Mouse (Mus musculus): ENCODE data around the gene Klhl3. TPM values are rescaled to one million over a fixed set of nuclear protein-coding genes. Genes with fewer than 3 reads are reported as not detected.

Gene Klhl3
- polyA plus RNA-seq, 1 experiment: 0.43 TPM

- Histone ChIP-seq H3K36me3 (ENCODE audit: control insufficient read depth, insufficient read depth, low read length) (no peaks in the 10 kb centered on the region), H3K27me3 (ENCODE audit: control insufficient read depth, insufficient read depth, low read length) (no peaks in the 10 kb centered on the region), H3K4me1 (ENCODE audit: control insufficient read depth, insufficient read depth, insufficient read length, low read length) (no peaks in the 10 kb centered on the region), H3K4me3 (ENCODE audit: low read depth, low read length) (no peak overlapping the region), H3K27ac (ENCODE audit: insufficient read depth, low read depth, low read length) (no peak overlapping the region)
- 91% methylated on average over 8 of the region's 8 CpGs for WGBS
- TF ChIP-seq POLR2A (IDR thresholded peaks at IDR 0.05; ENCODE audit: low read depth, low read length) (no peak), CTCF (IDR thresholded peaks at IDR 0.05; ENCODE audit: extremely low read depth, insufficient read length, insufficient replicate concordance, low read depth, low read length) (no peak)
These were observed 70.1 kb downstream of the Klhl3 start for GRCm38 (mm10) chr13:58043278-58043677.

GRCm38 (mm10) chr13:58040112-58040511 lies 73.3 kb downstream of the Klhl3 start:
- Histone ChIP-seq H3K4me1 (ENCODE audit: control insufficient read depth, insufficient read depth, insufficient read length, low read length) (no peaks in the 10 kb centered on the region), H3K4me3 (ENCODE audit: low read depth, low read length) (no peak overlapping the region), H3K27ac (ENCODE audit: insufficient read depth, low read depth, low read length) (no peak overlapping the region), H3K36me3 (ENCODE audit: control insufficient read depth, insufficient read depth, low read length) (no peaks in the 10 kb centered on the region), H3K27me3 (ENCODE audit: control insufficient read depth, insufficient read depth, low read length) (no peaks in the 10 kb centered on the region)
- no peak for TF ChIP-seq POLR2A (IDR thresholded peaks at IDR 0.05; ENCODE audit: low read depth, low read length)
- no peak for TF ChIP-seq CTCF (IDR thresholded peaks at IDR 0.05; ENCODE audit: extremely low read depth, insufficient read length, insufficient replicate concordance, low read depth, low read length)
- WGBS: 59% methylated on average over 10 of the region's 10 CpGs

GRCm38 (mm10) chr13:58037506-58037905 lies 75.9 kb downstream of the Klhl3 start:
- Histone ChIP-seq H3K27me3 (ENCODE audit: control insufficient read depth, insufficient read depth, low read length) (no peaks in the 10 kb centered on the region), H3K27ac (ENCODE audit: insufficient read depth, low read depth, low read length) (no peak overlapping the region), H3K36me3 (ENCODE audit: control insufficient read depth, insufficient read depth, low read length) (no peaks in the 10 kb centered on the region), H3K4me3 (ENCODE audit: low read depth, low read length) (no peak overlapping the region), H3K4me1 (ENCODE audit: control insufficient read depth, insufficient read depth, insufficient read length, low read length) (no peaks in the 10 kb centered on the region)
- 88% methylated on average over 8 of the region's 8 CpGs for WGBS
- TF ChIP-seq POLR2A (IDR thresholded peaks at IDR 0.05; ENCODE audit: low read depth, low read length) (no peak), CTCF (IDR thresholded peaks at IDR 0.05; ENCODE audit: extremely low read depth, insufficient read length, insufficient replicate concordance, low read depth, low read length) (no peak)

GRCm38 (mm10) chr13:58035470-58036156 lies 77.8 kb downstream of the Klhl3 start:
- Histone ChIP-seq H3K4me1 (ENCODE audit: control insufficient read depth, insufficient read depth, insufficient read length, low read length) (no peaks in the 10 kb centered on the region), H3K27me3 (ENCODE audit: control insufficient read depth, insufficient read depth, low read length) (no peaks in the 10 kb centered on the region), H3K27ac (ENCODE audit: insufficient read depth, low read depth, low read length) (no peak overlapping the region), H3K4me3 (ENCODE audit: low read depth, low read length) (no peak overlapping the region), H3K36me3 (ENCODE audit: control insufficient read depth, insufficient read depth, low read length) (no peaks in the 10 kb centered on the region)
- 60% methylated on average over 10 of the region's 10 CpGs for WGBS
- TF ChIP-seq POLR2A (IDR thresholded peaks at IDR 0.05; ENCODE audit: low read depth, low read length) (no peak), CTCF (IDR thresholded peaks at IDR 0.05; ENCODE audit: extremely low read depth, insufficient read length, insufficient replicate concordance, low read depth, low read length) (no peak)

GRCm38 (mm10) chr13:58034985-58035384 lies 78.4 kb downstream of the Klhl3 start:
- H3K4me1 ChIP-seq (ENCODE audit: control insufficient read depth, insufficient read depth, insufficient read length, low read length): no peaks in the 10 kb centered on the region
- no peak overlapping the region for H3K27ac ChIP-seq (ENCODE audit: insufficient read depth, low read depth, low read length)
- H3K36me3 ChIP-seq (ENCODE audit: control insufficient read depth, insufficient read depth, low read length): no peaks in the 10 kb centered on the region
- H3K4me3 ChIP-seq (ENCODE audit: low read depth, low read length): no peak overlapping the region
- no peak for TF ChIP-seq POLR2A (IDR thresholded peaks at IDR 0.05; ENCODE audit: low read depth, low read length)
- TF ChIP-seq CTCF (IDR thresholded peaks at IDR 0.05; ENCODE audit: extremely low read depth, insufficient read length, insufficient replicate concordance, low read depth, low read length): no peak
- 93% methylated on average over 3 of the region's 3 CpGs for WGBS
- H3K27me3 ChIP-seq (ENCODE audit: control insufficient read depth, insufficient read depth, low read length): no peaks in the 10 kb centered on the region

GRCm38 (mm10) chr13:58034507-58034906 lies 78.9 kb downstream of the Klhl3 start:
- TF ChIP-seq POLR2A (IDR thresholded peaks at IDR 0.05; ENCODE audit: low read depth, low read length) (no peak), CTCF (IDR thresholded peaks at IDR 0.05; ENCODE audit: extremely low read depth, insufficient read length, insufficient replicate concordance, low read depth, low read length) (no peak)
- 84% methylated on average over 6 of the region's 6 CpGs for WGBS
- H3K4me3 ChIP-seq (ENCODE audit: low read depth, low read length): no peak overlapping the region
- H3K27ac ChIP-seq (ENCODE audit: insufficient read depth, low read depth, low read length): no peak overlapping the region
- H3K4me1 ChIP-seq (ENCODE audit: control insufficient read depth, insufficient read depth, insufficient read length, low read length): no peaks in the 10 kb centered on the region
- no peaks in the 10 kb centered on the region for H3K36me3 ChIP-seq (ENCODE audit: control insufficient read depth, insufficient read depth, low read length)
- no peaks in the 10 kb centered on the region for H3K27me3 ChIP-seq (ENCODE audit: control insufficient read depth, insufficient read depth, low read length)

- 49% methylated on average over 6 of the region's 6 CpGs for WGBS
- Histone ChIP-seq H3K27ac (ENCODE audit: insufficient read depth, low read depth, low read length) (no peak overlapping the region), H3K27me3 (ENCODE audit: control insufficient read depth, insufficient read depth, low read length) (no peaks in the 10 kb centered on the region), H3K4me3 (ENCODE audit: low read depth, low read length) (no peak overlapping the region), H3K4me1 (ENCODE audit: control insufficient read depth, insufficient read depth, insufficient read length, low read length) (no peaks in the 10 kb centered on the region), H3K36me3 (ENCODE audit: control insufficient read depth, insufficient read depth, low read length) (no peaks in the 10 kb centered on the region)
- peak; percentile 75; the same call in 1 of the 2 replicates for TF ChIP-seq CTCF (IDR thresholded peaks at IDR 0.05; ENCODE audit: extremely low read depth, insufficient read length, insufficient replicate concordance, low read depth, low read length)
- no peak for TF ChIP-seq POLR2A (IDR thresholded peaks at IDR 0.05; ENCODE audit: low read depth, low read length)
These were observed 81.6 kb downstream of the Klhl3 start for GRCm38 (mm10) chr13:58031755-58032154.

All from small intestine, adult 2 months (tissue).